In genomic region chr16:21995304-21995703, GRCm38 (mm10) we compare ENCODE assay signal across 8 mouse cellular contexts. TPM values are rescaled to one million over a fixed set of nuclear protein-coding genes. Genes with fewer than 3 reads are reported as not detected.
DNase-seq lines count a peak whose midpoint lies in the region; ATAC-seq and TF ChIP-seq lines count a peak whose summit lies in the region.

TSS of gene Liph (minus strand) at chr16:21995663.

- no peaks in the 10 kb centered on the region for H3K9me3 ChIP-seq in forebrain, embryonic 16.5 days (ENCODE audit: control insufficient read depth, low read length)
- H3K9me3 ChIP-seq in lung, embryonic 14.5 days (ENCODE audit: low read depth, low read length): no peaks in the 10 kb centered on the region

- 0 out of 2 replicates have a peak within 1 kb of the TSS, but pooled peaks have one; percentile 41 for H3K9ac ChIP-seq in forebrain, embryonic 16.5 days (replicated peaks; ENCODE audit: low read depth, low read length)
- H3K9ac ChIP-seq in lung, embryonic 14.5 days: peak within 1 kb of the TSS; percentile 32; the same call in 1 of the 2 replicates

- no peaks in the 10 kb centered on the region for H3K27me3 ChIP-seq in forebrain, embryonic 16.5 days (replicated peaks; ENCODE audit: control insufficient read depth, insufficient read depth, low read length)
- no peaks in the 10 kb centered on the region for H3K27me3 ChIP-seq in lung, embryonic 14.5 days (ENCODE audit: insufficient read depth, low read length)
- no peaks in the 10 kb centered on the region for H3K27me3 ChIP-seq in small intestine, adult 2 months (ENCODE audit: control insufficient read depth, insufficient read depth, low read length)

- peak within 1 kb of the TSS; percentile 32 for H3K4me3 ChIP-seq in forebrain, embryonic 16.5 days (replicated peaks; ENCODE audit: low read length)
- H3K4me3 ChIP-seq in lung, embryonic 14.5 days (ENCODE audit: low read depth, low read length): peak within 1 kb of the TSS; percentile 23; the same call in 1 of the 2 replicates
- peak within 1 kb of the TSS; percentile 60 for H3K4me3 ChIP-seq in small intestine, adult 2 months (ENCODE audit: low read depth, low read length)

- peak; percentile 19 for DNase-seq in kidney, adult 9 months
- DNase-seq in lung, embryonic 14.5 days: peak; percentile 62
- no peak for DNase-seq in gastrocnemius, adult 18-20 months (ENCODE audit: low spot score)
- no peak for DNase-seq in cerebellum, adult 11 months

- peak; percentile 83 for TF ChIP-seq POLR2A in small intestine, adult 2 months (IDR thresholded peaks at IDR 0.05; ENCODE audit: low read depth, low read length)

- H3K4me1 ChIP-seq in forebrain, embryonic 16.5 days (replicated peaks; ENCODE audit: control insufficient read depth, insufficient read depth, low read length): peaks cover 6% of the 10 kb centered on the region; the same call in 1 of the 2 replicates
- peaks cover 6% of the 10 kb centered on the region; the same call in 1 of the 2 replicates for H3K4me1 ChIP-seq in lung, embryonic 14.5 days (ENCODE audit: insufficient read depth)
- peaks cover 11% of the 10 kb centered on the region; the same call in 1 of the 2 replicates for H3K4me1 ChIP-seq in small intestine, adult 2 months (ENCODE audit: control insufficient read depth, insufficient read depth, insufficient read length, low read length)

- TF ChIP-seq CTCF in lung, embryonic 14.5 days (IDR thresholded peaks at IDR 0.05; ENCODE audit: low read depth): no peak
- TF ChIP-seq CTCF in small intestine, adult 2 months (IDR thresholded peaks at IDR 0.05; ENCODE audit: extremely low read depth, insufficient read length, insufficient replicate concordance, low read depth, low read length): no peak

- H3K27ac ChIP-seq in forebrain, embryonic 16.5 days (ENCODE audit: low read length): no peak within 1 kb of the TSS
- peak within 1 kb of the TSS; percentile 58 for H3K27ac ChIP-seq in lung, embryonic 14.5 days (ENCODE audit: low read depth)
- H3K27ac ChIP-seq in small intestine, adult 2 months (ENCODE audit: insufficient read depth, low read depth, low read length): peak within 1 kb of the TSS; percentile 84

- no peaks in the 10 kb centered on the region for H3K36me3 ChIP-seq in forebrain, embryonic 16.5 days (ENCODE audit: control insufficient read depth, insufficient read depth)
- H3K36me3 ChIP-seq in lung, embryonic 14.5 days (ENCODE audit: insufficient read depth): no peaks in the 10 kb centered on the region
- H3K36me3 ChIP-seq in small intestine, adult 2 months (ENCODE audit: control insufficient read depth, insufficient read depth, low read length): no peaks in the 10 kb centered on the region

- H3K4me2 ChIP-seq in forebrain, embryonic 16.5 days (ENCODE audit: low read length): peak within 1 kb of the TSS; percentile 66
- H3K4me2 ChIP-seq in lung, embryonic 14.5 days: peak within 1 kb of the TSS; percentile 57

- 7% methylated on average over 16 of the region's 16 CpGs for WGBS in forebrain, embryonic 16.5 days
- WGBS in lung, embryonic 14.5 days: 9% methylated on average over 16 of the region's 16 CpGs
- WGBS in small intestine, adult 2 months: 8% methylated on average over 16 of the region's 16 CpGs

- ATAC-seq in CD4-positive, CD25-positive, alpha-beta regulatory T cell, adult 4 months: peak; percentile 78
- peak; percentile 19 for ATAC-seq in activated CD4-positive, CD25-positive, alpha-beta regulatory T cell, adult 4 months
- peak; percentile 36; the same call in 1 of the 2 replicates for ATAC-seq in forebrain, embryonic 16.5 days
- ATAC-seq in lung, embryonic 14.5 days (ENCODE audit: insufficient read depth): peak; percentile 46; the same call in 1 of the 2 replicates

RNA-seq across cellular contexts. Expression of gene Liph, which starts in this region (rescaled TPM):
- under 1 TPM; 0.26 to 0.79 TPM for polyA plus RNA-seq in CD4-positive, CD25-positive, alpha-beta regulatory T cell, adult 4 months (2017; shearing (Covaris generic))
- polyA plus RNA-seq in activated CD4-positive, CD25-positive, alpha-beta regulatory T cell, adult 4 months (2017; shearing (Covaris generic)): under 1 TPM; 0.48 to 0.88 TPM
- polyA plus RNA-seq in forebrain, embryonic 16.5 days (2015; fragmentation: Nextera tagmentation; extraction: Ambion mirVana): 0.43 and 1.1 TPM in 2 replicates
- polyA plus RNA-seq in lung, embryonic 14.5 days (2014; fragmentation: Nextera tagmentation; extraction: Ambion mirVana): 0.08 and 0.47 TPM in 2 replicates
- polyA plus RNA-seq in small intestine, adult 2 months (2012; rRNA removed): 21.9 and 43.3 TPM in 2 replicates
- total RNA-seq in gastrocnemius, adult 18-20 months (2021): under 1 TPM in 1 of 2 experiments, not detected in 1; 0.25 TPM

Comparison
In these comparisons a context has a peak if more than half of its experiments do, and no peak if none do; other contexts are left out.
1. RNA of gene Liph (polyA plus RNA-seq): 21.9 to 43.3 TPM in small intestine, adult 2 months; 0.43 to 1.1 TPM in forebrain, embryonic 16.5 days, 0.48 to 0.88 TPM in activated CD4-positive, CD25-positive, alpha-beta regulatory T cell, adult 4 months, 0.26 to 0.79 TPM in CD4-positive, CD25-positive, alpha-beta regulatory T cell, adult 4 months and 0.08 to 0.47 TPM in lung, embryonic 14.5 days; every median in the first group is over 10 times any median in the second.
2. Peak in ATAC-seq in CD4-positive, CD25-positive, alpha-beta regulatory T cell, adult 4 months; RNA of the gene not detected or under 1 TPM.
3. Peak in ATAC-seq in activated CD4-positive, CD25-positive, alpha-beta regulatory T cell, adult 4 months; RNA of the gene not detected or under 1 TPM.
4. Peak in DNase-seq, ATAC-seq, H3K4me3 ChIP-seq, H3K27ac ChIP-seq, H3K9ac ChIP-seq and H3K4me2 ChIP-seq in lung, embryonic 14.5 days; RNA of the gene not detected or under 1 TPM.
5. ATAC-seq: peak in every context shown above with its lines; median percentile 78 in CD4-positive, CD25-positive, alpha-beta regulatory T cell, adult 4 months; 46 in lung, embryonic 14.5 days; 36 in forebrain, embryonic 16.5 days; 19 in activated CD4-positive, CD25-positive, alpha-beta regulatory T cell, adult 4 months.
6. Peak in every context shown above with its lines, with median percentiles within 50 percentile points of each other: H3K4me3 ChIP-seq.